Mouse (Mus musculus): Measurements from ENCODE around the gene Spsb1. TPM values are rescaled to one million over a fixed set of nuclear protein-coding genes. Genes with fewer than 3 reads are reported as not detected.
A peak's percentile ranks its signal among the peaks of the same experiment; 100 is the strongest.

Gene Spsb1
- polyA plus RNA-seq, 1 experiment from 2014 or later: 7.5 TPM

DNA sequence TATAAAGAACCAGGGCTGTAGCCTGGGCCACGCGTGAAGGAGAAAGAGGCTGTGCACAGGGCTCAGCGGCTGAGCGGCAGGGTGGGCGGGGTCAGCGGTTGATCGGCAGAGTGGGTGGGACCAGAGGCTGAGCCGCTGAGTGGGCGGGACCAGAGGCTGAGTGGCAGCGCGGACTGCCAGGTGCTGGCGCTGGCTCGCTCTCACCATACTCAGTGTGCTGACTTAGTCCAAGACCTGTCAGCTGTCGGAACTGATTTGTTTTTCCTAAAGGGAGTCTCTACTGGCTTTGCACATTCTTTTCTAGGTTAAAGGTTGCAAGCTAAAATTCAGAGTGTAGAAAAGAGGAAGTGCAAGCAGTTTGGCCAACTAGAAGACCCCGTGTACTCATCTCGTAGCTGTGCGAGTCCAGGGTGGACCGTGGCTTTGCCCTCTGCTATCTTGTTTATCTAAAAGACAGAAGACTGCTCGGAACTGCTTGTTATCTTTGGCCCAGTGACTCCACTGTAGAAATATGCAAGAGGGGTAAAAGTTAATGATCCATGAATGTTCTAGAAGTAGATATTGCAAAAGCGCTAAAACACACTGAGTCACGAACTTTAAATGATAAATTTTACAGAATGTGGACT is 34.2 kb upstream of the Spsb1 start:
- Histone ChIP-seq H3K27ac (ENCODE audit: low read depth, low read length) (no peak overlapping the region), H3K4me1 (ENCODE audit: control insufficient read depth, insufficient read depth, low read length) (peaks cover 16% of the 10 kb centered on the region)
- WGBS: 9% methylated on average over 21 of the region's 21 CpGs

DNA sequence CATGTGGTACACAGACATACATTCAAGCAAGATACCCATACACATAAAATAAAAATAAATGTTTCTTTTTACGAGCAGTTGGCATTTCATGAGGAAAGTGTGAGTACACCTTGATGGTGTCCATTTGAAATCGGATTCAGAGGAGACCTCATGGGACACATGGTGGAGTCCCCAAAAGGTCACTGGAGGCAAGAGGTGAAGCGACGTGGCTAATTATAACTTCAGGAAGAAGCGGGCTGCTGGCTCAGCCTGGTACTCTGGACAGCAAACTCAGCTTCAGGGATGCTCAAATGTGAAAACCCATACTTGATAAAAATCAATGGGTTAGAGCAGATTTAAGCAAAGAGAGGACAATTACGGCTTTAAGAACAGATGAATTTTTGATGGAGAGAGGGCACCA is 33.5 kb upstream of the Spsb1 start:
- H3K27me3 ChIP-seq (ENCODE audit: control insufficient read depth, insufficient read depth, low read length): peaks cover 8% of the 10 kb centered on the region; the same call in 1 of the 2 replicates
- H3K9me3 ChIP-seq (ENCODE audit: control insufficient read depth, low read length): no peaks in the 10 kb centered on the region
- no peak overlapping the region for H3K4me3 ChIP-seq (ENCODE audit: low read depth, low read length)
- H3K27ac ChIP-seq (ENCODE audit: low read depth, low read length): no peak overlapping the region
- 76% methylated on average over 6 of the region's 6 CpGs for WGBS
- no peak for ATAC-seq (ENCODE audit: low FRiP score)
- DNase-seq (ENCODE audit: low spot score, missing footprints): no peak
- H3K4me2 ChIP-seq: peak overlapping the region; percentile 42; the same call in 1 of the 2 replicates
- no peaks in the 10 kb centered on the region for H3K36me3 ChIP-seq (ENCODE audit: control insufficient read depth, insufficient read depth, low read length)
- H3K9ac ChIP-seq (ENCODE audit: low read length): 0 out of 2 replicates have a peak overlapping the region, but pooled peaks have one; percentile 41
- H3K4me1 ChIP-seq (ENCODE audit: control insufficient read depth, insufficient read depth, low read length): peaks cover 16% of the 10 kb centered on the region

More for the DNA sequence above, 34.2 kb upstream of the Spsb1 start:
- ATAC-seq (ENCODE audit: low FRiP score) (peak; percentile 92), DNase-seq (ENCODE audit: low spot score, missing footprints) (peak; percentile 97)
- Histone ChIP-seq H3K4me2 (peak overlapping the region; percentile 42), H3K36me3 (ENCODE audit: control insufficient read depth, insufficient read depth, low read length) (no peaks in the 10 kb centered on the region), H3K4me3 (ENCODE audit: low read depth, low read length) (peak overlapping the region; percentile 11), H3K27me3 (ENCODE audit: control insufficient read depth, insufficient read depth, low read length) (peaks cover 8% of the 10 kb centered on the region; the same call in 1 of the 2 replicates), H3K9ac (ENCODE audit: low read length) (peak overlapping the region; percentile 41; the same call in 1 of the 2 replicates), H3K9me3 (ENCODE audit: control insufficient read depth, low read length) (no peaks in the 10 kb centered on the region)

DNA sequence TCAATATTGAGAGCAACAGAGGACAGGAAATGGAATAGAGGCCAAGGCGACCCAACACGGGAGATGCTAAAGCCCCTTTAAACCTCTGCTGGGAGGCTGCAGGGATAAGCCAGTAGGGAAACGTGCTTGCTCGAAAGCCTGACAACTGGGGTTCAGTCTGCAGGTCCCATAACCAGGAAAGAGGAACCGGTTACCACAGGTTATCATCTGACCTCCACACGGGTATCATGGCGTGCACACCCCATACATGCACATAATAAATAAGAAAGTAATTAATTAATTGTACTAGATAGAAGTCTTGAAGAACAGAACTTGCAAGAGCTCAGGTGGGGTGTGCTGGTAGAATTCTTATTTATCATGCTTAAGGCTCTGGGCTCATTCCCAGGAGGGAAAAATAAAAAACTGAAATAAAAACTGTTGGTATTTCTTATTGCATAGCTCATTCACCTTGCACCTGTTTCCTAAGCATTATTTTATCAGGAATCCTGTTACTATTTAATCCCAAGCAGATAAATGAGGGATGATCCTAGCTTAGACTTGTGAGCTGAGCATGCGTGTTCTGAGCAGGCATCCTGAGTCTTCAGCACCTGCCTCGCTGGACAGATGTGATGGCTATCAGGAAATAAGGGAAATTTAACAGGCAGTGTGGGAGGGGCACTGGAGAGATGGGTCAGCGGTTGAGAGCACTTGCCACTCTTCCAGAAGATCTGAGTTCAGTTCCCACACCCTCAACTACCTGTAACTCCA is 32.0 kb upstream of the Spsb1 start:
- DNase-seq (ENCODE audit: low spot score, missing footprints): no peak
- WGBS: 84% methylated on average over 10 of the region's 10 CpGs
- Histone ChIP-seq H3K36me3 (ENCODE audit: control insufficient read depth, insufficient read depth, low read length) (no peaks in the 10 kb centered on the region), H3K4me1 (ENCODE audit: control insufficient read depth, insufficient read depth, low read length) (peaks cover 16% of the 10 kb centered on the region), H3K9me3 (ENCODE audit: control insufficient read depth, low read length) (no peaks in the 10 kb centered on the region), H3K4me3 (ENCODE audit: low read depth, low read length) (no peak overlapping the region), H3K27me3 (ENCODE audit: control insufficient read depth, insufficient read depth, low read length) (peaks cover 8% of the 10 kb centered on the region; the same call in 1 of the 2 replicates), H3K27ac (ENCODE audit: low read depth, low read length) (no peak overlapping the region), H3K9ac (ENCODE audit: low read length) (no peak overlapping the region), H3K4me2 (no peak overlapping the region)
- no peak for ATAC-seq (ENCODE audit: low FRiP score)

DNA sequence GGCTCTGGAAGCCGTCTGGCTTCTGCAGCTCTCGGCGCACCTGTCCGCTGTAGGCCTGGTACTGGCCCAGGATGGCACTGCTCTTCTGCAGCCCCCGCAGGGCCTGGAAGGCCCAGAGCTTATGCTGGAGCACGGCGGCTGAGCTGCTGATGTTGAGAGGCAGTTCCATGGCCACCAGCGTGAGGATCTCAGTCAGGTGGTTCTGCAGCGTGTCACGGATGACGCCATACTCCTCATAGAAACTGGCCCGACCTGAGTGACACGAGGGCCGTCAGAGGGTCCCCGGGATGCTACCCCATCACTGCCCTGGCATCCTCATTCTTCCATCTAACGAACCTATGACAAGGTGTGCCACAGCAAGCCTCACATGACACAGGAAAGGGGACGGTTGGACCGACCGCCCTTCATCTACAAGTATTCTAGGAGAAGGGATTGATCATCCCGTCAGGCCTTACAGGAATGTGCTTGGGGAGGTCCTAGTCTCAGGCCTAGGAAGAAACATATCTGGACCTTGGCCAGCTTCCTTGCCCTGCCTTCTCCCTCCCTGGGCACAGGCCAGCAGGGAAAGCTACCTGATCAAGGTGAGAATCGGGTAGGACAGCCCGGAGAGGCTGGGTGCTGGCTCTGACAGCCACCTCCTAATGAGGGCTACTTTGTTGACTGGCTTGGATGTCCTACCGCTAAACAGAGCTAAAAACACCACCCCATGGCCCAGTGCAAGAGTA is 29.2 kb upstream of the Spsb1 start:
- ATAC-seq (ENCODE audit: low FRiP score): no peak
- H3K9me3 ChIP-seq (ENCODE audit: control insufficient read depth, low read length): no peaks in the 10 kb centered on the region
- H3K36me3 ChIP-seq (ENCODE audit: control insufficient read depth, insufficient read depth, low read length): no peaks in the 10 kb centered on the region
- no peak overlapping the region for H3K27ac ChIP-seq (ENCODE audit: low read depth, low read length)
- WGBS: 90% methylated on average over 23 of the region's 23 CpGs
- H3K4me3 ChIP-seq (ENCODE audit: low read depth, low read length): no peak overlapping the region
- H3K4me1 ChIP-seq (ENCODE audit: control insufficient read depth, insufficient read depth, low read length): peaks cover 7% of the 10 kb centered on the region
- H3K9ac ChIP-seq (ENCODE audit: low read length): no peak overlapping the region
- H3K27me3 ChIP-seq (ENCODE audit: control insufficient read depth, insufficient read depth, low read length): peaks cover under 1% of the 10 kb centered on the region; the same call in 1 of the 2 replicates
- no peak for DNase-seq (ENCODE audit: low spot score, missing footprints)
- no peak overlapping the region for H3K4me2 ChIP-seq

DNA sequence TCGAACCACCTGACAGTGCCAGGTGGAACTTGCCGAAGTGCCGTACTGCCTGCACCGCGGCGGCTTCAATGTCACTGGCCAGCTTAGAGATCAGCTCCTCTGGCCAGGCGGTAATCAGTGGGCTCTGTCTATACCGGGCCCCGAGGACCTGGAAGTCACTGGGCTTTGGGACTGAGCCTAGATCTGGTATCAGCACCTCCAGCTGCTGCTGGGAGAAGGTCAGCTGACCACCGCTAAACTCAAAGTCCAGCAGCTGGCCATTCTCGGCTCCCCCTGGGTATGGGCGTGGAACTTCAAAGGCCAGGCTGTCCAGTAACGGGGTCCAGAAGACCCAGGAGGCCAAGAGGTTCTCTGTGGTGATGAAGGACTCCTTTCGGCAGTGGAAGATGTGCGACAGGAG is 27.3 kb upstream of the Spsb1 start:
- no peak for DNase-seq (ENCODE audit: low spot score, missing footprints)
- H3K9me3 ChIP-seq (ENCODE audit: control insufficient read depth, low read length): no peaks in the 10 kb centered on the region
- WGBS: 83% methylated on average over 15 of the region's 15 CpGs
- H3K4me3 ChIP-seq (ENCODE audit: low read depth, low read length): no peak overlapping the region
- H3K27me3 ChIP-seq (ENCODE audit: control insufficient read depth, insufficient read depth, low read length): peaks cover 2% of the 10 kb centered on the region; the same call in 1 of the 2 replicates
- H3K4me2 ChIP-seq: no peak overlapping the region
- H3K36me3 ChIP-seq (ENCODE audit: control insufficient read depth, insufficient read depth, low read length): no peaks in the 10 kb centered on the region
- no peak overlapping the region for H3K27ac ChIP-seq (ENCODE audit: low read depth, low read length)
- ATAC-seq (ENCODE audit: low FRiP score): no peak
- peaks cover 3% of the 10 kb centered on the region; the same call in 1 of the 2 replicates for H3K4me1 ChIP-seq (ENCODE audit: control insufficient read depth, insufficient read depth, low read length)
- H3K9ac ChIP-seq (ENCODE audit: low read length): no peak overlapping the region

DNA sequence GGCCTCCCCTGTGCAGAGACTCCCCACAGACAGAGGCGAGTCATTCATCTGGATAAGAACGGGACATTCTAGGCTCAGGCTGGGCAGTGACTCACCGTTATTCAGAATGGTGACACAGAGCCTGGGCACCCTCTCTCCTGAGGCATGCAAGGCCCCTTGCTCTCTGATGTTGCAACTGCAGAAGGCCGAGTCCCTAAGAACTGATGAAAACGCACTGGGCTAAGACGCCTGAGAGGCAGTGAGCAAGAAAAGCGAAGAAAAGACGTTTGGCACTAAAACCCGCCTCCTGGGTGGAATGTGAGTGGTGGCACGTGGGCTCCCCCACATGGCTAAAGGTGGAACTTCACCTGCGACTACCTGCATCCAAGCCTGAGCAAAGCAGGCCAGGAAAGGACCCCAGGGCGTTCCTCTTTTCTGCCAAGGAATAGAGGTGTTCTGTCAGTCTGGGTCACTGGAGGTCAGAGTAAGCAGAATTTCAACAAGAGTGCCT is 25.0 kb upstream of the Spsb1 start:
- Histone ChIP-seq H3K4me3 (ENCODE audit: low read depth, low read length) (no peak overlapping the region), H3K9me3 (ENCODE audit: control insufficient read depth, low read length) (no peaks in the 10 kb centered on the region), H3K36me3 (ENCODE audit: control insufficient read depth, insufficient read depth, low read length) (no peaks in the 10 kb centered on the region), H3K27ac (ENCODE audit: low read depth, low read length) (no peak overlapping the region), H3K4me2 (peak overlapping the region; percentile 41), H3K9ac (ENCODE audit: low read length) (peak overlapping the region; percentile 52), H3K27me3 (ENCODE audit: control insufficient read depth, insufficient read depth, low read length) (peaks cover 2% of the 10 kb centered on the region; the same call in 1 of the 2 replicates), H3K4me1 (ENCODE audit: control insufficient read depth, insufficient read depth, low read length) (peaks cover 3% of the 10 kb centered on the region; the same call in 1 of the 2 replicates)
- DNase-seq (ENCODE audit: low spot score, missing footprints): peak; percentile 99
- ATAC-seq (ENCODE audit: low FRiP score): peak; percentile 59; the same call in 1 of the 2 replicates
- 5% methylated on average over 12 of the region's 12 CpGs for WGBS

DNA sequence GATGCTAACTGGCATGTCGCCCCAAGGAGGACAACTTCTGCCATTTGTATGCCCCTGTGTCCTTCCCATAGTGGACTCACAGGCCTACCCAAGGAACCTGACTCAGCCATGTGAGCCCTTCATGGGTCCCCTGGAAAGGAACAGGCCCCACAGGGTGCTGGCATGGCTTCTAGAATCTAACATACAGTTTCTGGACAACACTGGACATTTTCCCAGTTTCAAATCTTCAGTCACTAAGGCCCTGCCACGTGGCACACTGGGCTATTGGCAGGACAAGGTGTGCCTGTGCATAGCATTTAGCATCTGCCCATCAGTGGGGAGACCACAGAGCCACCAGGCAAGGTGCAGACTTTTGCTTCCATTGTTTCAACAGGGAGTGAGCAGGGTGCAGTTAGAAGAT is 24.0 kb upstream of the Spsb1 start:
- DNase-seq (ENCODE audit: low spot score, missing footprints) (no peak), ATAC-seq (ENCODE audit: low FRiP score) (no peak)
- no peak overlapping the region for H3K4me3 ChIP-seq (ENCODE audit: low read depth, low read length)
- H3K27me3 ChIP-seq (ENCODE audit: control insufficient read depth, insufficient read depth, low read length): peaks cover 2% of the 10 kb centered on the region; the same call in 1 of the 2 replicates
- 75% methylated on average over 2 of the region's 2 CpGs for WGBS
- H3K9ac ChIP-seq (ENCODE audit: low read length): no peak overlapping the region
- peaks cover 3% of the 10 kb centered on the region; the same call in 1 of the 2 replicates for H3K4me1 ChIP-seq (ENCODE audit: control insufficient read depth, insufficient read depth, low read length)
- H3K9me3 ChIP-seq (ENCODE audit: control insufficient read depth, low read length): no peaks in the 10 kb centered on the region
- H3K27ac ChIP-seq (ENCODE audit: low read depth, low read length): no peak overlapping the region
- no peaks in the 10 kb centered on the region for H3K36me3 ChIP-seq (ENCODE audit: control insufficient read depth, insufficient read depth, low read length)
- H3K4me2 ChIP-seq: no peak overlapping the region

DNA sequence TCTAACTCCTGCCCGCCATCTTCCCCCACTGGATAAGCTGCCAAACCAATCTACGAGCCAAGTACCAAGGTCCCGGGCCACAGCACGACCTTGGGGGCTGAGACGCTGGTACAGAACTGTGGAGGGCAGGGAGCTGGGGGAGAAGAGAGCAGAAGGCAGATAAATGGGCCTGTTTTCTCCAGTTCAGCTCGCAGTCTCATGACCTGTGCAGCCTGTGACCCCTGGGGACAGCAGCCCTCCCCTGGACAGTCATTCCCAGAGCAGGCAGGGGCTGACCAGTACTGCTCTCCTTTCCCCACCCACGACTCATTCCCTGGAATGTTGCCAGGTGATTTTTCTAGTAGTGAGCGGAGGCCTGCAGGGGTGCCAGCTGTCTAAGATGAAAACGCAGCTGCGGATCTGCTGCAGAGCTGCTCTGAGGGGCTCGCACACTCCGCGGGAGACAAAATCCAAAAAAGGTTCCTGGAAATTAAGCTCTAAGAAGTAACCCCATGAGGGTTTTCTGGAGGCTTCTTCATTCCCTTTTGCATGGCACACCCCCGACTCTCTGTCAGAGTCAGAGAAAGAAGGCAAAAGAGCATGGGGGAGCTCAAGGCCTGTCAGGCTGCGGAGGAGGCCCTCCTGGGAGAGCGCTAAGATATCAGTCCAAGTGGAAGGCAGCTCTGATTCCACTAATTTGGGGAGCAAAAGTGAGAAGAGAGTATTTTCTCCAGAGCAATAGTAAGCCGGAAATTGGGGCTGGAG is 23.1 kb upstream of the Spsb1 start:
- Histone ChIP-seq H3K27me3 (ENCODE audit: control insufficient read depth, insufficient read depth, low read length) (peaks cover 2% of the 10 kb centered on the region; the same call in 1 of the 2 replicates), H3K9me3 (ENCODE audit: control insufficient read depth, low read length) (no peaks in the 10 kb centered on the region), H3K4me2 (no peak overlapping the region), H3K4me1 (ENCODE audit: control insufficient read depth, insufficient read depth, low read length) (peaks cover 3% of the 10 kb centered on the region; the same call in 1 of the 2 replicates), H3K36me3 (ENCODE audit: control insufficient read depth, insufficient read depth, low read length) (no peaks in the 10 kb centered on the region), H3K4me3 (ENCODE audit: low read depth, low read length) (no peak overlapping the region), H3K9ac (ENCODE audit: low read length) (no peak overlapping the region), H3K27ac (ENCODE audit: low read depth, low read length) (no peak overlapping the region)
- no peak for ATAC-seq (ENCODE audit: low FRiP score)
- DNase-seq (ENCODE audit: low spot score, missing footprints): no peak
- 75% methylated on average over 17 of the region's 17 CpGs for WGBS
